Mouse (Mus musculus) lung, adult 2 months (tissue): ENCODE results near the gene Armcx5. TPM values are rescaled to one million over a fixed set of nuclear protein-coding genes. Genes with fewer than 3 reads are reported as not detected.
"Not testable (repeated sequence)": the region's sequence is repeated elsewhere in the genome, so short reads cannot be mapped to it uniquely, and the experiment has no call there.

ENCODE experiments used
- DNase-seq: peaks from one replicate; pipeline ENCODE4 v3.0.0; 2022
- H3K4me1 ChIP-seq: fragments of 200-500 bp; 2 replicates; pipeline ENCODE4 v1.6.1; 2011; ENCODE audit warnings: low read length; ENCODE audit not compliant: control insufficient read depth, insufficient read depth
- H3K4me3 ChIP-seq: fragments of 200-500 bp; replicated peaks from 2 replicates; pipeline ENCODE3; 2011; ENCODE audit warnings: low read depth, mild to moderate bottlenecking, control low read depth, low read length; ENCODE audit errors: extremely low read depth
- CTCF ChIP-seq: fragments of 200-500 bp; IDR thresholded peaks from 2 replicates; pipeline ENCODE4 v1.5.1; 2011; ENCODE audit warnings: mild to moderate bottlenecking, low read length, control low read depth; ENCODE audit not compliant: insufficient read depth
- POLR2A ChIP-seq: fragments of 200-500 bp; IDR thresholded peaks from 2 replicates; pipeline ENCODE4 v1.6.1; 2011; ENCODE audit warnings: low read depth, mild to moderate bottlenecking, control low read depth, low read length, borderline replicate concordance; ENCODE audit errors: extremely low read depth
- WGBS: fragments of 180-500 bp; shearing (Covaris S2); methylation state at CpG from one replicate; pipeline ENCODE4 v1.1.7; 2018; 5-methylcytosine and 5-hydroxymethylcytosine counted together
- polyA plus RNA-seq: library from polyadenylated mRNA; depleted of rRNA; stranded (reverse); fragments of >200 nt; gene quantifications from 2 replicates; pipeline ENCODE4 v1.2.3, GENCODE M21; 2012; rRNA removed

Gene Armcx5
- 0.89 and 2.4 TPM in 2 replicates for polyA plus RNA-seq

GRCm38 (mm10) chrX:135742304-135743055, at the start of gene Armcx5, which contains the start of gene Gprasp1:
Gene Armcx5 (plus strand): TSS chrX:135742733.
Gene Gprasp1 (plus strand): TSS chrX:135742733.
- peak; percentile 85 for DNase-seq
- H3K4me3 ChIP-seq: peak within 1 kb of the TSS; percentile 89
- WGBS: 23% methylated on average over 48 of the region's 48 CpGs
- TF ChIP-seq CTCF (no peak), POLR2A (peak; percentile 68; the same call in 1 of the 2 replicates)
- no peaks in the 10 kb centered on the region for H3K4me1 ChIP-seq

GRCm38 (mm10) chrX:135693633-135694032, 48.9 kb upstream of the Armcx5 start, which contains the start of gene Tcp11x2:
Gene Tcp11x2 (minus strand): TSS chrX:135693790.
- TF ChIP-seq CTCF: no peak
- no peak for TF ChIP-seq POLR2A
- WGBS: 53% methylated on average over 1 of the region's 1 CpGs
- no peak for DNase-seq
- H3K4me1 ChIP-seq: no peaks in the 10 kb centered on the region
- H3K4me3 ChIP-seq: no peak within 1 kb of the TSS

DNA sequence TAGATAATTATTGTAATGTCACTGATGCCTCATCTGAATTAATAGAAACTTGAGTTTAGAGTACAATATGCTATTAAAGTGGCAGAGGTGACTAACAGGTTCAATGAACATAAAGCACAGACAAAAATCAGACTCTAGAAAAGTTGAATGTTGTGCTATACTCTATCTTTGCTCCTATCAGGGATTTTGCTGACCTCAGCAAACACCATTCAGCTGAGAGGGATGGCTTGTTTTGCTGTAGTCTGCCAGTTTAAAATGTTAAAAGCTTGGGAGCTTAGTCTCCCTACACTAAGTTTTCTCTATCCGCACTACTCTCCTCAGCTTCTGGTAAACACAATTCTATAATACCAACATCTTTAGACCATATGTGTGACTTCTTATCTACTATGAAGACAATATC, 39.4 kb upstream of the Armcx5 start:
- H3K4me1 ChIP-seq: no peaks in the 10 kb centered on the region
- no peak for TF ChIP-seq CTCF
- no peak for TF ChIP-seq POLR2A
- 91% methylated on average over 1 of the region's 1 CpGs for WGBS
- no peak for DNase-seq
- no peak overlapping the region for H3K4me3 ChIP-seq

- H3K4me3 ChIP-seq: no peak overlapping the region
- DNase-seq: no peak
- 26% methylated on average over 2 of the region's 2 CpGs for WGBS
- H3K4me1 ChIP-seq: no peaks in the 10 kb centered on the region
- TF ChIP-seq POLR2A: no peak
- TF ChIP-seq CTCF: no peak
These were observed 38.2 kb upstream of the Armcx5 start for GRCm38 (mm10) chrX:135704349-135704748.

DNA sequence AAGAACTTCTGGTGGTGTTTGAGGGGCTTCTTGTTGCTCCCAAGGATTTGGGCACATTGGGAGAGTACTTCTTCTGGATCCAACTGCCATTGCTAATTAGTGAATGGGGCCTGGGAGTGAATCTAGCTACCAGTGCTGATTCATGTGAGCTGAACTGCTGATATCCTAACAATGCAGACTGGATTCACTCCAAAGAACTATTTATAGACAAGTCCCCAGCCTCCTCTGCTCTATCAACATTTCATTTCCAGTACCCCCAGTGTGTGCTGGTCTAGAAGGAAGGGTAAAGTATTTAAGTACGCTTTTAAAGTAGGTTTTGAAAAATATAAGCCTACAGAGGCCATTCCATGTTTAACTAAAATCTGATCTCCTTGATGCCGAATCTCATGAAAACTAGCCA, 29.7 kb upstream of the Armcx5 start:
- 63% methylated on average over 2 of the region's 2 CpGs for WGBS
- no peak for DNase-seq
- TF ChIP-seq CTCF: no peak
- no peak for TF ChIP-seq POLR2A
- H3K4me1 ChIP-seq: no peaks in the 10 kb centered on the region
- H3K4me3 ChIP-seq: no peak overlapping the region

GRCm38 (mm10) chrX:135725161-135725560, 17.4 kb upstream of the Armcx5 start, which contains the start of gene Tmsb15a:
Gene Tmsb15a (minus strand): TSS chrX:135725261.
- 78% methylated on average over 10 of the region's 10 CpGs for WGBS
- DNase-seq: no peak
- Histone ChIP-seq H3K4me1 (no peaks in the 10 kb centered on the region), H3K4me3 (no peak within 1 kb of the TSS)
- TF ChIP-seq CTCF (no peak), POLR2A (no peak)

DNA sequence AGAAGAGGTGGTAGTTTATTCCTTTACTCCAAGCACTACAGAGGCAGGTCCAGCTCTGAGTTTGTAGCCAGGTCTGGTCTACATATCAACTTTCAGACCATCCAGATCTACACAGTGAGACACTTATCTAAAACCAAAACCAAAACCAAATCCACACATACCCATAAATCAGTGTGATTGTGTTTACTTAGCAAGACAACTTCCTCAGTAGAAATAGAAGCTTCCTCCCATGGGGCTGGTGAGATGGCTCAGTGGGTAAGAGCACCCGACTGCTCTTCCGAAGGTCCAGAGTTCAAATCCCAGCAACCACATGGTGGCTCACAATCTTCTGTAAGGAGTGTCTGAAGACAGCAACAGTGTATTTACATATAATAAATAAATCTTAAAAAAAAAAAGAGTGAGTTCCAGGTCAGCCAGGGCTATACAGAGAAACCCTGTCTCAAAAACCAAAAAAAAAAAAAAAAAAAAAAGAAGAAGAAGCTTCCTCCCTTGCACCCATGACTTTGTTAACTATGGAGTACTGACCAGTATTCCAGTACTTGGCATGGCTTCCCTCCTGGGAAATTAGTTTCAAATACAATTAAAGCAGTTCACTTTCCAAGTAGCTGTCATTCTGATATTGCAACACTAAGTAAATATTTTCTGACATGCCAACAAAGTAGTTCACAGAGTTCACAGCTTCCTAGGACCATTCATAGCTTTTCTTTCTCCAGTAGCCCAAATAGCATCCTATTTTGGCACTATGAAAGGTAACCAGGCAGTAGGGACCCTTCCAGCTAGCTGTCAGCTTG, 3.6 kb upstream of the Armcx5 start:
- TF ChIP-seq CTCF: no peak
- no peak for TF ChIP-seq POLR2A
- whole genome bisulfite sequencing: 60% methylated on average over 2 of the region's 2 CpGs
- H3K4me3 ChIP-seq: no peak overlapping the region
- no peak for DNase-seq
- no peaks in the 10 kb centered on the region for H3K4me1 ChIP-seq

GRCm38 (mm10) chrX:135743056-135743355, 473 bp downstream of the Armcx5 start:
- WGBS: 24% methylated on average over 7 of the region's 7 CpGs
- Histone ChIP-seq H3K4me1 (no peaks in the 10 kb centered on the region), H3K4me3 (peak overlapping the region; percentile 89)
- no peak for TF ChIP-seq CTCF
- TF ChIP-seq POLR2A: no peak
- no peak for DNase-seq

DNA sequence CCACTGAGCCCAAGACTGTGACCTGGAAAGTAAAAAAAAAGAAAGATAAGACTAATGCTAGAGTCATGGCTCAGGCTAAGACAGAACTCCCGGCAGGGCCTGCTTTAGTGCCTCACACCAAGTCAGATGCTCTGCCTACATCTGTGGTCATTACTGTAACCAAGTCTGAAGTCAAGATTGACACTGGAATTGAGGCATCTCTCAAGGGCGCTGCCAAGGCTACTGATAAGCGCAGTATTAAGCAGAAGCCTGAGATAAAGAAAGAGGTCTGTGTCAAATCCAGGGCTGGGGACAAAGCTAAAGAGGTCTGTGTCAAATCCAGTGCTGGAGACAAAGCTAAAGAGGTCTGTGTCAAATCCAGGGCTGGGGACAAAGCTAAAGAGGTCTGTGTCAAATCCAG, 2.8 kb downstream of the Armcx5 start:
- 90% methylated on average over 3 of the region's 3 CpGs for WGBS
- DNase-seq, H3K4me1 ChIP-seq, H3K4me3 ChIP-seq: not testable (repeated sequence)

- TF ChIP-seq POLR2A (no peak), CTCF (peak; percentile 75)
These were observed 10.3 kb downstream of the Armcx5 start for GRCm38 (mm10) chrX:135752832-135753231.

More at GRCm38 (mm10) chrX:135752832-135753231, 10.3 kb downstream of the Armcx5 start:
- 3% methylated on average over 2 of the region's 2 CpGs for WGBS
- no peaks in the 10 kb centered on the region for H3K4me1 ChIP-seq
- H3K4me3 ChIP-seq: no peak overlapping the region
- DNase-seq: peak; percentile 55
